ENCODE assay signal across 16 mouse cellular contexts in genomic region chr16:37383426-37383825, GRCm38 (mm10). TPM values are rescaled to one million over a fixed set of nuclear protein-coding genes. Genes with fewer than 3 reads are reported as not detected.
DNase-seq lines count a peak whose midpoint lies in the region; ATAC-seq and TF ChIP-seq lines count a peak whose summit lies in the region.
"Had no signal": no experiment of that assay in that cellular context is flagged by ENCODE, and none has a peak within 500 bp of the region (broad histone marks: within the 10 kb centered on the region; RNA-seq: fewer than 3 reads in every experiment).

No protein-coding gene starts in this region.

- ATAC-seq in intestine, postnatal 0 days, result no peak
- no peak for ATAC-seq in intestine, embryonic 15.5 days
- ATAC-seq in forebrain, postnatal 0 days, result no peak
- no peak for ATAC-seq in midbrain, embryonic 16.5 days
- ATAC-seq in frontal cortex, adult (ENCODE audit: low TSS enrichment), result no peak
- ATAC-seq: lung, postnatal 0 days had no signal

- no peak overlapping the region for H3K27ac ChIP-seq in intestine, postnatal 0 days (ENCODE audit: low read depth, low read length)
- no peak overlapping the region for H3K27ac ChIP-seq in intestine, embryonic 15.5 days
- no peak overlapping the region for H3K27ac ChIP-seq in forebrain, embryonic 10.5 days
- H3K27ac ChIP-seq in forebrain, postnatal 0 days (ENCODE audit: low read depth, low read length), result no peak overlapping the region
- no peak overlapping the region for H3K27ac ChIP-seq in midbrain, embryonic 16.5 days (ENCODE audit: low read length)
- H3K27ac ChIP-seq: limb, embryonic 15.5 days had no signal

- H3K9me3 ChIP-seq in intestine, postnatal 0 days (ENCODE audit: control insufficient read depth), result no peaks in the 10 kb centered on the region
- no peaks in the 10 kb centered on the region for H3K9me3 ChIP-seq in intestine, embryonic 15.5 days
- H3K9me3 ChIP-seq in forebrain, embryonic 10.5 days, result no peaks in the 10 kb centered on the region
- no peaks in the 10 kb centered on the region for H3K9me3 ChIP-seq in forebrain, postnatal 0 days (ENCODE audit: low read length)
- H3K9me3 ChIP-seq in midbrain, embryonic 16.5 days (replicated peaks; ENCODE audit: control insufficient read depth, low read length, poor library complexity, severe bottlenecking), result no peaks in the 10 kb centered on the region
- H3K9me3 ChIP-seq: limb, embryonic 15.5 days had no signal

- H3K36me3 ChIP-seq in intestine, postnatal 0 days (ENCODE audit: control insufficient read depth, insufficient read depth), result no peaks in the 10 kb centered on the region
- no peaks in the 10 kb centered on the region for H3K36me3 ChIP-seq in intestine, embryonic 15.5 days
- no peaks in the 10 kb centered on the region for H3K36me3 ChIP-seq in forebrain, embryonic 10.5 days (replicated peaks)
- H3K36me3 ChIP-seq in forebrain, postnatal 0 days (ENCODE audit: insufficient read depth), result no peaks in the 10 kb centered on the region
- no peaks in the 10 kb centered on the region for H3K36me3 ChIP-seq in midbrain, embryonic 16.5 days (ENCODE audit: control insufficient read depth, insufficient read depth, low read length)
- H3K36me3 ChIP-seq: limb, embryonic 15.5 days had no signal

- H3K27me3 ChIP-seq in intestine, postnatal 0 days (replicated peaks; ENCODE audit: control insufficient read depth, insufficient read depth, low read length), result no peaks in the 10 kb centered on the region
- no peaks in the 10 kb centered on the region; the same call in 1 of the 2 replicates for H3K27me3 ChIP-seq in intestine, embryonic 15.5 days (replicated peaks)
- H3K27me3 ChIP-seq in forebrain, embryonic 10.5 days (ENCODE audit: poor library complexity, severe bottlenecking), result peaks cover 40% of the 10 kb centered on the region
- H3K27me3 ChIP-seq in forebrain, postnatal 0 days (ENCODE audit: insufficient read depth, low read length), result no peaks in the 10 kb centered on the region
- no peaks in the 10 kb centered on the region for H3K27me3 ChIP-seq in midbrain, embryonic 16.5 days (ENCODE audit: control insufficient read depth, insufficient read depth, low read depth, low read length)

- H3K9ac ChIP-seq in intestine, postnatal 0 days (ENCODE audit: low read depth, low read length), result no peak overlapping the region
- H3K9ac ChIP-seq in intestine, embryonic 15.5 days, result no peak overlapping the region
- peak overlapping the region; percentile 71; the same call in 1 of the 2 replicates for H3K9ac ChIP-seq in forebrain, postnatal 0 days
- no peak overlapping the region for H3K9ac ChIP-seq in midbrain, embryonic 16.5 days (ENCODE audit: low read depth, low read length)
- H3K9ac ChIP-seq: limb, embryonic 15.5 days had no signal

- DNase-seq in forebrain, embryonic 10.5 days (ENCODE audit: extremely low spot score, low spot score), result no peak
- no peak for DNase-seq in forebrain, postnatal 0 days
- DNase-seq in left cerebral cortex, adult 18-20 months (ENCODE audit: low spot score in 2 of 2), result no peak
- no peak for DNase-seq in spleen, postnatal 36 days (ENCODE audit: low spot score in 2 of 2)
- DNase-seq: adrenal gland, postnatal 14 days; retina, postnatal 1 day had no signal

- peak overlapping the region; percentile 96; the same call in 1 of the 2 replicates for H3K4me2 ChIP-seq in intestine, postnatal 0 days (replicated peaks; ENCODE audit: low read depth)
- H3K4me2 ChIP-seq in intestine, embryonic 15.5 days (replicated peaks), result no peak overlapping the region
- H3K4me2 ChIP-seq in forebrain, postnatal 0 days (ENCODE audit: low read depth), result peak overlapping the region; percentile 83
- H3K4me2 ChIP-seq in midbrain, embryonic 16.5 days (ENCODE audit: low read length), result peak overlapping the region; percentile 68

- 64% methylated on average over 4 of the region's 4 CpGs for WGBS in intestine, postnatal 0 days
- 53% methylated on average over 4 of the region's 4 CpGs for WGBS in intestine, embryonic 15.5 days
- 51% methylated on average over 4 of the region's 4 CpGs for WGBS in forebrain, embryonic 10.5 days
- WGBS in forebrain, postnatal 0 days, result 54% methylated on average over 4 of the region's 4 CpGs
- 46% methylated on average over 4 of the region's 4 CpGs for WGBS in midbrain, embryonic 16.5 days

- 0 out of 2 replicates have a peak, but pooled peaks cover 5% of the 10 kb centered on the region for H3K4me1 ChIP-seq in intestine, postnatal 0 days (replicated peaks; ENCODE audit: control insufficient read depth, insufficient read depth, low read length)
- 0 out of 2 replicates have a peak, but pooled peaks cover 4% of the 10 kb centered on the region for H3K4me1 ChIP-seq in intestine, embryonic 15.5 days (replicated peaks)
- peaks cover 17% of the 10 kb centered on the region for H3K4me1 ChIP-seq in forebrain, embryonic 10.5 days
- no peaks in the 10 kb centered on the region for H3K4me1 ChIP-seq in forebrain, postnatal 0 days (ENCODE audit: insufficient read depth)
- H3K4me1 ChIP-seq in midbrain, embryonic 16.5 days (ENCODE audit: control insufficient read depth, insufficient read depth, low read length), result no peaks in the 10 kb centered on the region

- no peak overlapping the region for H3K4me3 ChIP-seq in intestine, postnatal 0 days (ENCODE audit: low read depth, low read length)
- H3K4me3 ChIP-seq in intestine, embryonic 15.5 days (replicated peaks), result no peak overlapping the region
- H3K4me3 ChIP-seq in forebrain, embryonic 10.5 days, result 0 out of 2 replicates have a peak overlapping the region, but pooled peaks have one; percentile 78
- H3K4me3 ChIP-seq in forebrain, postnatal 0 days (ENCODE audit: low read depth, low read length), result peak overlapping the region; percentile 72
- peak overlapping the region; percentile 70 for H3K4me3 ChIP-seq in midbrain, embryonic 16.5 days (ENCODE audit: low read depth, low read length)
- H3K4me3 ChIP-seq: erythroblast, embryonic 14.5 days had no signal

- no peak for TF ChIP-seq CTCF in intestine, postnatal 0 days (IDR thresholded peaks at IDR 0.05; ENCODE audit: low read depth)
- no peak for TF ChIP-seq CTCF in forebrain, postnatal 0 days (IDR thresholded peaks at IDR 0.05; ENCODE audit: low read depth)

RNA-seq across cellular contexts. Expression of gene Stxbp5l, which starts 1.3 kb away (rescaled TPM):
- 0.95 and 1.5 TPM in 2 replicates for polyA plus RNA-seq in intestine, postnatal 0 days (2015; fragmentation: Nextera tagmentation; extraction: Ambion mirVana)
- 2.5 TPM in 2 replicates for polyA plus RNA-seq in intestine, embryonic 15.5 days (2015; fragmentation: Nextera tagmentation; extraction: Ambion mirVana)
- polyA plus RNA-seq in forebrain, embryonic 10.5 days (2016; fragmentation: Nextera tagmentation; extraction: Ambion mirVana), result 1.2 and 1.3 TPM in 2 replicates
- total RNA-seq in forebrain, postnatal 0 days (2014; rRNA removed), result 14.6 and 17.0 TPM in 2 replicates
- polyA plus RNA-seq in forebrain, postnatal 0 days (2015; fragmentation: Nextera tagmentation; extraction: Ambion mirVana), result 4.0 and 10.0 TPM in 2 replicates
- 14.4 and 14.6 TPM in 2 replicates for polyA plus RNA-seq in midbrain, embryonic 16.5 days (2015; fragmentation: Nextera tagmentation; extraction: Ambion mirVana)
- total RNA-seq in left cerebral cortex, adult 18-20 months (2021), result 100 to 1,000 TPM; 109 to 119 TPM
- total RNA-seq: common myeloid progenitor, adult 5-6 weeks; granulocyte monocyte progenitor cell, adult 5-6 weeks; hematopoietic stem cell, adult 5-6 weeks had no signal
- polyA plus RNA-seq: erythroblast, embryonic 14.5 days had no signal

Comparison
In these comparisons a context has a peak if more than half of its experiments do, and no peak if none do; other contexts are left out.
1. H3K4me3 ChIP-seq: peak in forebrain, embryonic 10.5 days (single experiment), forebrain, postnatal 0 days (single experiment) and midbrain, embryonic 16.5 days (single experiment); none in intestine, postnatal 0 days (single experiment) and intestine, embryonic 15.5 days (single experiment).